Mouse (Mus musculus): ENCODE measurements at regions not wholly inside any gene's neighbourhood (a gene's known extent, or its start where the extent isn't known, plus 50 kb on each side); places are given as distances from the start of the nearest gene placed in this dataset.

GRCm38 (mm10) chr9:120755486-120755885, 173.5 kb upstream of the Ctnnb1 start:
- H3K27me3 ChIP-seq = no peaks in the 10 kb centered on the region
- no peak for ATAC-seq (ENCODE audit: low read depth)
- no peaks in the 10 kb centered on the region for H3K36me3 ChIP-seq
- WGBS = 95% methylated on average over 7 of the region's 7 CpGs
- H3K9ac ChIP-seq = no peak overlapping the region
- H3K4me2 ChIP-seq = no peak overlapping the region
- peaks cover 5% of the 10 kb centered on the region; the same call in 1 of the 2 replicates for H3K9me3 ChIP-seq
- no peak overlapping the region for H3K27ac ChIP-seq (replicated peaks)
- H3K4me3 ChIP-seq = no peak overlapping the region
- peaks cover 20% of the 10 kb centered on the region for H3K4me1 ChIP-seq (replicated peaks)

DNA sequence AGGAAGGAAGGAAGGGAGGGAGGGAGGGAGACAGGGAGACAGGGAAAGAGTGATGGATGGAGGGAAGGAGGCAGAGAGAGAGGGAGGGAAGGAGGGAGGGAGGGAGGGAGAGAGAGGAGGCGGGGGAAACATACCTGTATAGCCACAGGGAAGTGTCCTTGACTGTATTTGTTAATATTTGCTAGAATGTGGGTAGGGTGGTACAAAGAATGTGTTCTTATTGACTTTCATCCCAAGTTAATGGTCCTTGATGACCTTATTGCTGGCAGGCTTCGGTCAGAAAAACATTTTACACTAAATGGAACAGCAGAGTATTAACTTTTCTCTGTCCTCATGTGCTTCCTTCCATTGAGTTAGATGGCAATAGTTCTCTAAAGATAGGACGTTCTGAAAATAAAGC, 171.0 kb upstream of the Ctnnb1 start:
- no peaks in the 10 kb centered on the region for H3K36me3 ChIP-seq
- 87% methylated on average over 3 of the region's 3 CpGs for WGBS
- H3K9me3 ChIP-seq = peaks cover 5% of the 10 kb centered on the region; the same call in 1 of the 2 replicates
- peaks cover 10% of the 10 kb centered on the region for H3K4me1 ChIP-seq (replicated peaks)
- no peak for ATAC-seq (ENCODE audit: low read depth)
- H3K4me3 ChIP-seq = no peak overlapping the region
- no peak overlapping the region for H3K27ac ChIP-seq (replicated peaks)
- H3K9ac ChIP-seq = no peak overlapping the region
- no peaks in the 10 kb centered on the region for H3K27me3 ChIP-seq
- H3K4me2 ChIP-seq = no peak overlapping the region

DNA sequence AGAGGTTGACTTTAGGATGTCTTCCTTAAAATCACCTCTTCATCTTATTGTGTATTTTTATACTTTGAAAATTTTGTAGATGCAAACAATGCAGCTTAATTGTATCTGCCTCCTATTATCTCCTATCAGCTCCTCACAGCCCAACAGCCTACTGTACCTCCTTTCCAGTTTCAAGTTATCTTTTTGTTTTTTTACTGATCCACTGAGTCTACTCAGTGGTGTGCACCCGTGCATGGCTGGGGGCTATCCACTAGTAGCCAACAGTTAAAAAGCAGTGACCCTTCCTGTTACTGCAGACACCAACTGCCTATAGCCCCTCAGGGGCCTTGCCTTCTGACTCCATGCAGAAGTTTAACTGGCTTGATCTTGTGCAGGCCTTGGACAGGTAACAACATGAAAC, 170.4 kb upstream of the Ctnnb1 start:
- no peak overlapping the region for H3K4me3 ChIP-seq
- H3K4me1 ChIP-seq (replicated peaks) = peaks cover 9% of the 10 kb centered on the region
- H3K9me3 ChIP-seq = peaks cover 5% of the 10 kb centered on the region; the same call in 1 of the 2 replicates
- H3K4me2 ChIP-seq = no peak overlapping the region
- H3K36me3 ChIP-seq = no peaks in the 10 kb centered on the region
- 81% methylated on average over 1 of the region's 1 CpGs for WGBS
- no peak overlapping the region for H3K9ac ChIP-seq
- no peak overlapping the region for H3K27ac ChIP-seq (replicated peaks)
- no peak for ATAC-seq (ENCODE audit: low read depth)
- H3K27me3 ChIP-seq = no peaks in the 10 kb centered on the region

DNA sequence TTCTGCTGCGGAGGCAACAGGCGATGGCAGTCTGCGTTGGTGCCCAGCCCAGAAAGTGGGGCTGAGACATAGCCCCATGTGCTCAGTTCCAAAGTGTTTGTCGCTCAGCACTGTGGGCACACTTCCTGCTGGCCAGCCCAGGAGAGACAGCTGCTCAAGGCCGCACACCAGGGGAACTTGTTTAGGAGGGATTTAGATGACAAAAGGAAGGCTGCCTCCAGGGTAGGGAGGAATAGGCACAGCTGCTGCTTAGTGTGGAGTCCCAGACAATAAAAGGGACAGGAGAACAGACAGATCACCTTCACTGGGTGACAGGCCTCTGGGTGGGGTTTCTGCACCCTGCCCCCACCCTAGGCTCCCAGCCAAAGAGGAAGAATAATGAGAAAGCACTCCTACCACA, 169.2 kb upstream of the Ctnnb1 start:
- no peak overlapping the region for H3K4me2 ChIP-seq
- 43% methylated on average over 5 of the region's 5 CpGs for WGBS
- peak overlapping the region; percentile 33; the same call in 1 of the 2 replicates for H3K27ac ChIP-seq (replicated peaks)
- H3K36me3 ChIP-seq = no peaks in the 10 kb centered on the region
- peak; percentile 63; the same call in 1 of the 2 replicates for ATAC-seq (ENCODE audit: low read depth)
- peaks cover 5% of the 10 kb centered on the region; the same call in 1 of the 2 replicates for H3K9me3 ChIP-seq
- H3K4me1 ChIP-seq (replicated peaks) = peaks cover 7% of the 10 kb centered on the region
- no peaks in the 10 kb centered on the region for H3K27me3 ChIP-seq
- no peak overlapping the region for H3K4me3 ChIP-seq
- H3K9ac ChIP-seq = no peak overlapping the region

- no peak for ATAC-seq (ENCODE audit: low read depth)
- WGBS = 67% methylated on average over 2 of the region's 2 CpGs
These were observed 165.2 kb upstream of the Ctnnb1 start for GRCm38 (mm10) chr9:120763802-120764201.

DNA sequence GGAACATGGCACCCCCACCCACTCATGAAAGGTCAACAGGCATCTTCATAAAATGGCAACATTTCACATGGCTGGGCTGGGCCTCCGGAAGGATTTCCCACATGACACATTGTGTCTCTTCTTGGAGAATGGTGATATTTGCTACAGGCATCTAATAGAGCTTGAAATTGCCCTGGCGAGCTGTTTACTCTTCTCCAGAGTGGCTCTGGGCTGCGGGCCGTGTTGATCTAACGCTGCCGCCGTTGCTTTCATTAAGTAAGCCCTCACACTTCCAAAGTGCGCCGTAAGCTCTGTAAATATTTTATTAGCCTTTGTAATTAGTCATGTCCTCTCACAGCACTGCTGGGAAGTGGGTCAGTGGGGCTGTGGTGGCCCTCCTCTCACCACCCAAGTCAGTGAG, 164.4 kb upstream of the Ctnnb1 start:
- ATAC-seq (ENCODE audit: low read depth) = no peak
- no peaks in the 10 kb centered on the region for H3K27me3 ChIP-seq
- H3K36me3 ChIP-seq = no peaks in the 10 kb centered on the region
- no peak overlapping the region for H3K27ac ChIP-seq (replicated peaks)
- H3K4me2 ChIP-seq = no peak overlapping the region
- H3K9me3 ChIP-seq = no peaks in the 10 kb centered on the region
- H3K4me3 ChIP-seq = no peak overlapping the region
- WGBS = 60% methylated on average over 9 of the region's 9 CpGs
- peaks cover 13% of the 10 kb centered on the region for H3K4me1 ChIP-seq (replicated peaks)
- no peak overlapping the region for H3K9ac ChIP-seq

More at GRCm38 (mm10) chr9:120763802-120764201, 165.2 kb upstream of the Ctnnb1 start:
- Histone ChIP-seq H3K4me2 (no peak overlapping the region), H3K36me3 (no peaks in the 10 kb centered on the region), H3K9me3 (no peaks in the 10 kb centered on the region), H3K4me1 (replicated peaks) (peaks cover 7% of the 10 kb centered on the region), H3K27me3 (no peaks in the 10 kb centered on the region), H3K9ac (no peak overlapping the region), H3K27ac (replicated peaks) (no peak overlapping the region), H3K4me3 (no peak overlapping the region)

- ATAC-seq (ENCODE audit: low read depth) = no peak
- H3K9me3 ChIP-seq = no peaks in the 10 kb centered on the region
- H3K27me3 ChIP-seq = no peaks in the 10 kb centered on the region
- H3K27ac ChIP-seq (replicated peaks) = no peak overlapping the region
- no peaks in the 10 kb centered on the region for H3K36me3 ChIP-seq
- H3K4me1 ChIP-seq (replicated peaks) = peaks cover 13% of the 10 kb centered on the region
- H3K9ac ChIP-seq = no peak overlapping the region
- 84% methylated on average over 4 of the region's 4 CpGs for WGBS
- H3K4me3 ChIP-seq = no peak overlapping the region
- no peak overlapping the region for H3K4me2 ChIP-seq
These were observed 163.7 kb upstream of the Ctnnb1 start for GRCm38 (mm10) chr9:120765292-120765691.

DNA sequence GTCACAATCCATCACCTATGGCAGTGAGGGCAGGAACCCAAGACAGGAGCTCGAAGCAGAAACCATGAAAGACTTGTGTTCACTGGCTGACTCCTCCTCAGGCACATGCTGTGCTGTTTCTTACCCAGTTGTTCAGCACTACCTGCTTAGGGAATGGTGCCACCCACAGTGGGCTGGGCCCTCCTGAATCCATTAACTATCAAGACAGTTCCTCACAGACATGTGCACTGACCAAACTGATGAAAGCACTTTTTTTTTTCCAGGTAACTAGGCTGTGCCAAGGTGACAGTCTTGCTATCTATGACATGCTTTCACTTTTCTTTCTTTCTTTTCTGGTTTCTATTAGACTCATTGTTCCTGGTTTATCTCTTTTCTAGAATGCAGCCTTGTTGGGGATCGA, 162.1 kb upstream of the Ctnnb1 start:
- Histone ChIP-seq H3K27me3 (no peaks in the 10 kb centered on the region), H3K9me3 (no peaks in the 10 kb centered on the region), H3K27ac (replicated peaks) (no peak overlapping the region), H3K4me3 (no peak overlapping the region), H3K4me1 (replicated peaks) (peaks cover 25% of the 10 kb centered on the region), H3K36me3 (no peaks in the 10 kb centered on the region), H3K9ac (no peak overlapping the region), H3K4me2 (no peak overlapping the region)
- no peak for ATAC-seq (ENCODE audit: low read depth)
- WGBS = 83% methylated on average over 2 of the region's 2 CpGs

DNA sequence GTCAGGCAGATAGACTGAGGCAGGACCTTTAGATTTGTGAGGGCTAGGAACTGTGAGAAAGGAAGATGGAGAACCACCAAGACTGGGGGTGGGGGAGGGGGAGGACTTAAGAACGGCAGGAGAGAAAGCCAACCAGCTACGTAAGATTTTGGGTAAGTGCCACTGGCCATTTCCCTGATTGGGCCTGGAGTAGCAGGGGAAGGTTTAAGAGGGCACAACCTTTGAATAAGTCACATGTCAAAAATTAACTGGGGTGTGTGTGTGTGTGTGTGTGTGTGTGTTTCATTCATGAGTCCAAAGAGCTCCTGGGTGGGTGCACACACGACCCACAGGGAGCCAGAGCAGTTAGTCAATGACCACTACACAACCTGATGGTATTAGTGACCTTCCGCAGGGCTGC, 161.6 kb upstream of the Ctnnb1 start:
- Histone ChIP-seq H3K4me3 (no peak overlapping the region), H3K9me3 (no peaks in the 10 kb centered on the region), H3K4me1 (replicated peaks) (peaks cover 29% of the 10 kb centered on the region), H3K27ac (replicated peaks) (no peak overlapping the region), H3K36me3 (no peaks in the 10 kb centered on the region), H3K9ac (no peak overlapping the region), H3K4me2 (no peak overlapping the region), H3K27me3 (no peaks in the 10 kb centered on the region)
- no peak for ATAC-seq (ENCODE audit: low read depth)
- 89% methylated on average over 4 of the region's 4 CpGs for WGBS

- Histone ChIP-seq H3K27me3 (no peaks in the 10 kb centered on the region), H3K36me3 (no peaks in the 10 kb centered on the region), H3K4me3 (no peak overlapping the region), H3K4me1 (replicated peaks) (peaks cover 29% of the 10 kb centered on the region), H3K9me3 (no peaks in the 10 kb centered on the region), H3K27ac (replicated peaks) (no peak overlapping the region), H3K4me2 (no peak overlapping the region), H3K9ac (no peak overlapping the region)
- no peak for ATAC-seq (ENCODE audit: low read depth)
- 92% methylated on average over 8 of the region's 8 CpGs for WGBS
These were observed 160.0 kb upstream of the Ctnnb1 start for GRCm38 (mm10) chr9:120769056-120769455.

- H3K9ac ChIP-seq = no peak overlapping the region
- no peaks in the 10 kb centered on the region for H3K36me3 ChIP-seq
- no peak for ATAC-seq (ENCODE audit: low read depth)
- no peak overlapping the region for H3K4me3 ChIP-seq
- no peaks in the 10 kb centered on the region for H3K9me3 ChIP-seq
- 33% methylated on average over 7 of the region's 7 CpGs for WGBS
- peaks cover 29% of the 10 kb centered on the region for H3K4me1 ChIP-seq (replicated peaks)
- no peaks in the 10 kb centered on the region for H3K27me3 ChIP-seq
- H3K27ac ChIP-seq (replicated peaks) = no peak overlapping the region
- H3K4me2 ChIP-seq = no peak overlapping the region
These were observed 159.3 kb upstream of the Ctnnb1 start for GRCm38 (mm10) chr9:120769679-120770078.

GRCm38 (mm10) chr9:120770886-120771285, 158.1 kb upstream of the Ctnnb1 start:
- H3K4me1 ChIP-seq (replicated peaks) = peaks cover 29% of the 10 kb centered on the region
- 33% methylated on average over 1 of the region's 1 CpGs for WGBS
- H3K27ac ChIP-seq (replicated peaks) = no peak overlapping the region
- H3K36me3 ChIP-seq = no peaks in the 10 kb centered on the region
- no peaks in the 10 kb centered on the region for H3K27me3 ChIP-seq
- ATAC-seq (ENCODE audit: low read depth) = no peak
- no peaks in the 10 kb centered on the region for H3K9me3 ChIP-seq
- H3K9ac ChIP-seq = no peak overlapping the region
- no peak overlapping the region for H3K4me2 ChIP-seq
- no peak overlapping the region for H3K4me3 ChIP-seq

DNA sequence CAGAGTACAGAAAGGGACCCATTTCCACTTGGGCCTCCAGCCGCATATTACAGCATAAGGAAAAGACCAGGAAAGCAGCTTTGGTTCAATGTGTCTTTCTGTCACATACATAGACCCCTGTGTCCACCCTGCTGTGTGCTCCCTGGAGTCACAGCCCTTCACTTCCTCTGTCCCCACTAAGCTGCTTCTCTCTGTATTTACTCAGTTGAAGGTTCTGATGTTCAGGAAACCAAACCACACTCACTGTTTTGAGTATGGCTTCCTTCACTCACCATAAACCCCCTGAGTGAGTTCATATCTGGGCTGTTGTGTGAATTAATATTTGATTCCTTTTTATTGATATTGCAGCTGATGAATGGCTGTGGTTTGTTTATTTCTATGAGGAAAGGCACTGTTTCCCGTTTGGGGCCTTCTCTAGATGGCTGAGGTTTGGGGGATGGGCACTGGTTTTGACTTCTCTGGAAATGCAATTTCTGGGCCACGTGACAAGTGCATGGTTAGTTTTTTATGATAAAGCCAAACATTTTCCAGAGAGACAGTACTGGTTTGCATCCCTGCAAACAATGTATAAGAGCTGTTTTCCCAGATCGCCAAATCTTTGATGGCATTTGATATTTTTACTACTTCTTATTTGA, 157.0 kb upstream of the Ctnnb1 start:
- H3K27ac ChIP-seq (replicated peaks) = no peak overlapping the region
- H3K9ac ChIP-seq = no peak overlapping the region
- no peak overlapping the region for H3K4me3 ChIP-seq
- H3K9me3 ChIP-seq = no peaks in the 10 kb centered on the region
- no peak overlapping the region for H3K4me2 ChIP-seq
- H3K27me3 ChIP-seq = no peaks in the 10 kb centered on the region
- H3K4me1 ChIP-seq (replicated peaks) = peaks cover 29% of the 10 kb centered on the region
- WGBS = 50% methylated on average over 4 of the region's 4 CpGs
- H3K36me3 ChIP-seq = no peaks in the 10 kb centered on the region
- no peak for ATAC-seq (ENCODE audit: low read depth)
